Mouse (Mus musculus): ENCODE results near the gene Nr5a1. TPM values are rescaled to one million over a fixed set of nuclear protein-coding genes. Genes with fewer than 3 reads are reported as not detected.

Nr5a1 gene
- polyA plus RNA-seq, 1 experiment from 2014 or later: 0.12 TPM

DNA sequence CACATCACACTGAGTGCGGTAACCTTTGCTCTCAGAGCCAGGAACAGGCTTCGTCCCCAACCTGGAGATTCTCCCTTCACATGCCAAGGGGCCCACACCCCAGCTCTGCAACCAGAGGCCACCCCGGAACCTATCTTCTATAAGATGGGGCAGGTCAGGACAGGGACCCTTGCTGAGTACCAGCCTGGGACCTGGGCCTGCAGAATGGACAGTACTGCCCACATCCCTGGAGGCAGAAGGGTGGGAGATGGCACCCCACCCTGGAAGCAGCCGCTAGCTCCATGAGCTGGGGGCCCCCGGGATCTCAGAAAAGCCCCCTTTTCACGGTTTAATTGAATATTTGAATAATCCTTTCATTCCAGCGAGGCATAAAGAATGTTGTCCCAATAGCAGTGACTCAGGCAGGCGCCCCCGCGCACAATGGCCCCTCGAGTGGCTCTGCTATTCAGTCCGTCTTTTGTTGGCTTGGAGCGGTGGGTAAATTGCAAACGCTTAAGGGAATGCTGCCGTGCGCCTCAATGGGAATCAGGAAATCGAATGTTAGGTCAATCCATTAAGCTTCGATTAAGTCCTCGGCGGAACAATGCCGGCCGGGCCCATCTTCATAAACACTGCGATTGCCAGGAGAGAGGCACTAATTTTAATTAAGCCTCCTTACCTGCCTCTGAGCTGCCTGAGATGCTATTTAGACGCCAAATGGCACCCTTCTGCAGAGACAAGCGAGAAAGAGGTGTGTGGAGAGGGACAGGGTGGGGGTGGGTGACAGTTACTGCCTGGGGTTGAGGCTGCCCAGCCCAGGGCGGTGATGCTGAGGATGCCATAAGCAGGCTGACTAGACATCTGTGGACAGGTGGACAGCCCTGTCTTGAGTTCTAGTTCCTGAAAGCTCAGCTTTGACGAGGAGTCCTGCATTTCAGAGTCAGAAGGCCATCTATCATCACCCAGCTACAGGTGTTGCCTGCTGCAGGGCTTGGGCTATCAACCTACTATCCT is 16.9 kb downstream of the Nr5a1 start:
- Histone ChIP-seq H3K4me3 (no peak overlapping the region), H3K36me3 (no peaks in the 10 kb centered on the region), H3K27ac (no peak overlapping the region), H3K9me3 (replicated peaks) (no peaks in the 10 kb centered on the region), H3K4me1 (peaks cover 38% of the 10 kb centered on the region), H3K4me2 (replicated peaks) (peak overlapping the region; percentile 33), H3K27me3 (peaks cover 61% of the 10 kb centered on the region), H3K9ac (no peak overlapping the region)
- peak; percentile 62 for ATAC-seq (ENCODE audit: low FRiP score)
- 22% methylated on average over 27 of the region's 27 CpGs for WGBS

DNA sequence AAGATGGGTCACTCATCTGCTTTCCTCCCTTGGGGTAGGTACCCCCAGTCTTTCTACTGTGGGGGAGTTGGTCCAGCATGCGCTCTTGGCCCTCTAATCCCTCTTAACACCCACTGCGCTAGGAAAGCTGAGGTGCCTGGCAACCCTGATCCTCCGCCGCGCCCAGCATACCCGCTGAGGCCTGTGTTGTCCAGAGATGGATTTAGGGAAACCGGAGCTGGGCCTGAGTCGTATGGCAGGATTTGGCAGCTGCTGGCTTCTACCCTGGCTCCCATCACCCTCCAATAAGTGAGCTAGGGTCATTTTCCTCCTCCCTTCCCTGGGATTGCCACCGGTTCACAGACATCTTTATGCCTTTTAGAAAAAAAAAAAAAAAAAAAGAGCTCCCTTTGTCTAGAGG is 18.6 kb downstream of the Nr5a1 start:
- H3K27ac ChIP-seq: no peak overlapping the region
- H3K9ac ChIP-seq: no peak overlapping the region
- whole genome bisulfite sequencing: 63% methylated on average over 9 of the region's 9 CpGs
- H3K27me3 ChIP-seq: peaks cover 54% of the 10 kb centered on the region
- H3K9me3 ChIP-seq (replicated peaks): no peaks in the 10 kb centered on the region
- H3K36me3 ChIP-seq: no peaks in the 10 kb centered on the region
- H3K4me1 ChIP-seq: peaks cover 38% of the 10 kb centered on the region
- no peak overlapping the region for H3K4me2 ChIP-seq (replicated peaks)
- no peak for ATAC-seq (ENCODE audit: low FRiP score)
- H3K4me3 ChIP-seq: no peak overlapping the region

GRCm38 (mm10) chr2:38691542-38691941 is 22.8 kb downstream of the Nr5a1 start:
- Histone ChIP-seq H3K27ac (no peak overlapping the region), H3K36me3 (no peaks in the 10 kb centered on the region), H3K27me3 (peaks cover 25% of the 10 kb centered on the region), H3K9me3 (replicated peaks) (no peaks in the 10 kb centered on the region), H3K9ac (no peak overlapping the region), H3K4me2 (replicated peaks) (no peak overlapping the region), H3K4me1 (peaks cover 31% of the 10 kb centered on the region), H3K4me3 (no peak overlapping the region)
- 19% methylated on average over 8 of the region's 8 CpGs for WGBS
- no peak for ATAC-seq (ENCODE audit: low FRiP score)

- ATAC-seq (ENCODE audit: low FRiP score): no peak
- H3K4me2 ChIP-seq (replicated peaks): 0 out of 2 replicates have a peak overlapping the region, but pooled peaks have one; percentile 54
- H3K36me3 ChIP-seq: no peaks in the 10 kb centered on the region
- H3K9ac ChIP-seq: no peak overlapping the region
- H3K27me3 ChIP-seq: peaks cover 20% of the 10 kb centered on the region
- no peak overlapping the region for H3K4me3 ChIP-seq
- H3K4me1 ChIP-seq: peaks cover 19% of the 10 kb centered on the region
- H3K27ac ChIP-seq: 0 out of 2 replicates have a peak overlapping the region, but pooled peaks have one; percentile 55
- H3K9me3 ChIP-seq (replicated peaks): no peaks in the 10 kb centered on the region
- 58% methylated on average over 1 of the region's 1 CpGs for WGBS
Measured at GRCm38 (mm10) chr2:38689881-38690280, 24.5 kb downstream of the Nr5a1 start.

GRCm38 (mm10) chr2:38688791-38689520 is 25.4 kb downstream of the Nr5a1 start:
- 1% methylated on average over 27 of the region's 29 CpGs for WGBS
- peak; percentile 83 for ATAC-seq (ENCODE audit: low FRiP score)
- peaks cover 20% of the 10 kb centered on the region for H3K27me3 ChIP-seq
- peak overlapping the region; percentile 55 for H3K9ac ChIP-seq
- no peaks in the 10 kb centered on the region for H3K36me3 ChIP-seq
- H3K9me3 ChIP-seq (replicated peaks): no peaks in the 10 kb centered on the region
- H3K4me1 ChIP-seq: peaks cover 18% of the 10 kb centered on the region
- H3K27ac ChIP-seq: peak overlapping the region; percentile 55
- H3K4me2 ChIP-seq (replicated peaks): peak overlapping the region; percentile 54
- peak overlapping the region; percentile 27 for H3K4me3 ChIP-seq

GRCm38 (mm10) chr2:38685746-38686145 is 28.6 kb downstream of the Nr5a1 start:
- Histone ChIP-seq H3K9ac (no peak overlapping the region), H3K36me3 (no peaks in the 10 kb centered on the region), H3K4me1 (peaks cover 18% of the 10 kb centered on the region), H3K9me3 (replicated peaks) (no peaks in the 10 kb centered on the region), H3K4me3 (no peak overlapping the region), H3K27ac (no peak overlapping the region), H3K27me3 (peaks cover 9% of the 10 kb centered on the region), H3K4me2 (replicated peaks) (no peak overlapping the region)
- ATAC-seq (ENCODE audit: low FRiP score): no peak
- 72% methylated on average over 3 of the region's 3 CpGs for WGBS

DNA sequence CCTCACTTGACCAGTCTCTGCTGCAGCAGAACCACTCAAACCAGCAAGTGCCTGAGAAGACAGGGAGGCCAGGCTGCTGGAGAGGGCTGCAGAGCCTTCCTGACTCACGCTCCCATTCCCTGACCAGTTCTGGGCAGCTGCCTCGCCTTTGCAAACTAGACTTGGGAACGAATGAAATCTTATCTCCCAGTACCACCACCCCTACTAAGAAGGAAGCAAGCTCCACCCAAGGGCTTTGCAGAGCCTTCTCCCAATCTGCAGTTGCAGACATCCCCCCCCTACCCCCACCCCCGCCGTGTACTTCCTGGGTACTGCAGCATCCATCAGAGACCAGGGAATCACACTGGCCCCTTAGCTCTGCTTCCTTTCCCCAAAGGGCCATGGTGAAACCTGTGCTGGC is 31.3 kb downstream of the Nr5a1 start:
- no peak overlapping the region for H3K4me3 ChIP-seq
- H3K9ac ChIP-seq: no peak overlapping the region
- peaks cover 5% of the 10 kb centered on the region for H3K4me1 ChIP-seq
- H3K9me3 ChIP-seq (replicated peaks): no peaks in the 10 kb centered on the region
- peaks cover 4% of the 10 kb centered on the region for H3K27me3 ChIP-seq
- no peak overlapping the region for H3K4me2 ChIP-seq (replicated peaks)
- no peaks in the 10 kb centered on the region for H3K36me3 ChIP-seq
- 94% methylated on average over 5 of the region's 5 CpGs for WGBS
- no peak overlapping the region for H3K27ac ChIP-seq
- no peak for ATAC-seq (ENCODE audit: low FRiP score)

GRCm38 (mm10) chr2:38682209-38682608 is 32.1 kb downstream of the Nr5a1 start:
- 93% methylated on average over 5 of the region's 5 CpGs for WGBS
- no peak overlapping the region for H3K27ac ChIP-seq
- H3K4me2 ChIP-seq (replicated peaks): no peak overlapping the region
- H3K9me3 ChIP-seq (replicated peaks): no peaks in the 10 kb centered on the region
- peaks cover 5% of the 10 kb centered on the region for H3K4me1 ChIP-seq
- ATAC-seq (ENCODE audit: low FRiP score): no peak
- H3K9ac ChIP-seq: no peak overlapping the region
- H3K36me3 ChIP-seq: no peaks in the 10 kb centered on the region
- no peak overlapping the region for H3K4me3 ChIP-seq
- H3K27me3 ChIP-seq: peaks cover under 1% of the 10 kb centered on the region

- H3K27me3 ChIP-seq: no peaks in the 10 kb centered on the region
- no peak overlapping the region for H3K4me3 ChIP-seq
- H3K4me1 ChIP-seq: no peaks in the 10 kb centered on the region
- H3K4me2 ChIP-seq (replicated peaks): no peak overlapping the region
- no peaks in the 10 kb centered on the region for H3K9me3 ChIP-seq (replicated peaks)
- ATAC-seq (ENCODE audit: low FRiP score): no peak
- no peak overlapping the region for H3K27ac ChIP-seq
- H3K36me3 ChIP-seq: no peaks in the 10 kb centered on the region
- H3K9ac ChIP-seq: no peak overlapping the region
Measured at GRCm38 (mm10) chr2:38678947-38679346, 35.4 kb downstream of the Nr5a1 start.

DNA sequence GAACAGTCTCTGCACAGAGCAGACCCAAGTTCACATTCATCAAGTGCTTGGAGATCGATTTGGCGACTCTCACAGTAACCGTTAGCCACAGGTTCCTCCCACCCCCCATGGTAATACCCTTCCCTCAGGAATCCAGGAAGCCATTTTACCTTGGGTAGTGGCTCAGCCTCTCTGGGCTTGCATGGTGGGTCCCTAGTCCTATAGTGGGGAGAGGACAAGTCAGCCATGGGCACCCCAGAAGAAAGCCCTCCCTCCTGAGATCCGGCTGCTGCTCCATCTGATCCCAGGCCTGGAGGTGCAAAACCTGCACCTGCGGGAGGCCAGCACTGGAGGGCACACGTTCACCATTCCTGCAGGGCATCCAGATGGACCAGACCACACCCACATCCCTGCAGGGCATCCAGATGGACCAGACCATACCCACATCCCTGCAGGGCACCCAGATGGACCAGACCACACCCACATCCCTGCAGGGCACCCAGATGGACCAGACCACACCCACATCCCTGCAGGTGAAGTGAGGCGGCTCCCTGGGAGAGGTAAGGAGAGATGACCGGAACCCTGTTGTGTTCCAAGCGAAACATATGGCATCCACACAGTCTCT is 38.9 kb downstream of the Nr5a1 start:
- peak; percentile 49 for ATAC-seq (ENCODE audit: low FRiP score)
- H3K4me1 ChIP-seq: no peaks in the 10 kb centered on the region
- H3K4me2 ChIP-seq (replicated peaks): no peak overlapping the region
- H3K4me3 ChIP-seq: no peak overlapping the region
- peaks cover 9% of the 10 kb centered on the region; the same call in 1 of the 2 replicates for H3K27me3 ChIP-seq
- 64% methylated on average over 9 of the region's 9 CpGs for WGBS
- H3K9ac ChIP-seq: no peak overlapping the region
- H3K9me3 ChIP-seq (replicated peaks): no peaks in the 10 kb centered on the region
- H3K27ac ChIP-seq: no peak overlapping the region
- no peaks in the 10 kb centered on the region for H3K36me3 ChIP-seq

DNA sequence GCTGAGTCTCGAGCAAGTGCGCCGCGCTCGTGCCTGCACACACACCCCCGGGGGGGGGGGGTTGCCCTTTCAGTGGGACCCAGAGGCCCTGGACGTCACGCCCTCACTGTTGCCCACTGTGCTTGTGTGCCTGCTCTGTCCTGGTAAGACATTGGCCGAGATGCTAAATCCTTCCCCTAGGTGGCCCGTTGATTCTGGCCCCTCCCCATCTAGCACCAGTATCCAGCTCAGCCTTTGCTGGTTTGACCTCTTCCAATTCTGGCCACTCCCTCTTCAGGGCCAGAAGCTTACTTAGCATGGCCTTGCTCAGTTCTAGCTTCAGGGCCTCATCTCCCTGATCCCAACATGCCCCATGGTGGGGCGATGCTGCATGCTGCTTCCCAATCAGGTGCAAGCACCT is 41.8 kb downstream of the Nr5a1 start:
- Histone ChIP-seq H3K27me3 (peaks cover 16% of the 10 kb centered on the region), H3K4me3 (no peak overlapping the region), H3K27ac (no peak overlapping the region), H3K36me3 (no peaks in the 10 kb centered on the region), H3K4me2 (replicated peaks) (no peak overlapping the region), H3K9me3 (replicated peaks) (no peaks in the 10 kb centered on the region), H3K9ac (no peak overlapping the region), H3K4me1 (0 out of 2 replicates have a peak, but pooled peaks cover 2% of the 10 kb centered on the region)
- WGBS: 65% methylated on average over 11 of the region's 11 CpGs
- no peak for ATAC-seq (ENCODE audit: low FRiP score)

Measured in hindbrain, embryonic 12.5 days (tissue).